Mouse (Mus musculus) layer of hippocampus, adult 9-10 months (tissue): ENCODE data around the gene Rasal1.

Experiments used
- DNase-seq: peaks from one replicate; pipeline ENCODE4 v3.0.0; 2022; ENCODE audit warnings: low spot score

Rasal1 gene

DNA sequence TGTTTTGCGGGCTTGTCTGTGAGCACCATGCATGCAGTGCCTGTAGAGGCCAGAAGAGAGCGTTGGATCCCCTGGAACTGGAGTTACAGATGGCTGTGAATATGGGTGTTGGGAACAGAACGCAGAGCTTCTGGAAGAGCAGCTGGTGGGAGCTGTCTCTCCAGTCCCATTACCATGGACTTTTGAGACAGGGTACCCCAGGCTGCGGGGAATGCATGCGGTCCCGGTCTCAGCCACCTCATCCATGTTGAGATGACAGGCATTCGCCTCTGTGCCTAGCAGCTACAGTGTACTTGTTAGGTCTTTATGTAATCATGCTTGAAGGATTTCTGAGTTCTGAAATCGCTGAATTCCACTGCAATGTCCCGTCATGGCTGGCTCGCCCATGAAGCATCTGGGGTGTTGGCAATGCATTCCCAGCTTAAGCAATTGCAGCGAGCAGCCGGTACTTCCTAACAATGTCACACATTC lies 7.7 kb downstream of the Rasal1 start:
- DNase-seq: no peak

DNA sequence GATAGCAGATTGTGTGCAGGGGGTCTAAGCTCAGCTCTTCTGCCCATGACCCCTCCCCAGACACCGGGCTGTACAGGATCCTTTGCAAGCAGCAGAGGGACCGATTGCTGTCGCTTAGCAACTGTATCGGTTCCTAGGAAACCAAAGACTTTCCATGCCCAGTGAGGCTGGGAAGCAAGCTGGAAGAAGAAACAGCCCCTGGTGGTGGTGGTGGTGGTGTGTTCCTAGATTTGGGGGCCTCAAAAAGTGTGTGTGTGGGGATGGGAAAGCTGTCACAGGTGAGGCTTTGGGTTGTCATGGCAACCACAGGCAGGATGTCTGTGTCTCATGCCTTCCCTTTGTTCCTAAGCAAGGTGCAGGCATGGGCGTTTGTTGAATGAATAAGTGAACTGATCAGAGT lies 12.2 kb downstream of the Rasal1 start:
- no peak for DNase-seq

DNA sequence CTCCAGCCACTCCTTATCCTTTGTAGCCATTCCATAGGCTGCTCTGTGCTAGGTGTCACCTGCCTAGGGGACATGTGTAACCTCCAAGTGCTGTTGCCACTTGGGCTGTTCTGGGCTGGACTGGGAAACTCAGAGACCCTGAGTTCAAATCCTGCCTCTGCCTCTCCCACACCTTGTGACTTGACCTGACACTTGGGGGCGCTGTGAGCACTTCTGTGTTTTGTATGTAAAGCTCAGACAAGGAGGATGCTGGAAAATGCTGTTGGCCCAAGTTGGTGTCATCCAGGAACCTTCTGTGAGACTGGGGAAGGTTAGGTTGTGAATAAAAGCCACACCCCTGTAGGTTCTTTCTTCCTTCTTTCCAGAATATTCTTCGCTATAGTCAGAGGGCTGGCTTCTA lies 16.3 kb downstream of the Rasal1 start:
- no peak for DNase-seq

DNA sequence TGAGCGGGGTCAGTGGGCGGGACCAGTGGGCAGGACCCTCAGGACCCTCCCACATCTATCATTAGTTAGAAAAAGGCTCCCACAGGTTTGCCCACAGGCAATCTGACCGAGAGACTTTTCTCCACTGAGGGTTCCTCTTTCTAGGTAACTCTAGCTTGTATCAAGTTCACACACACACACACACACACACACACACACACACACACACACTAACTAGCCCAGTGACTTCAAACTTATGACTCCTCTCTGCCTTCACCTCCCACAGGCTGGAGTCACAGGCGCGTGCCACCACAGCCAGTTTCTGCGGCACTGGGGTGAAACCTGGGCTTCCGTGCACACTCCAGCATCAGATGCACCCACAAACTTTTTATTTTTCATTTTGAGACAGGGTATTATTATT lies 20.1 kb downstream of the Rasal1 start:
- no peak for DNase-seq

DNA sequence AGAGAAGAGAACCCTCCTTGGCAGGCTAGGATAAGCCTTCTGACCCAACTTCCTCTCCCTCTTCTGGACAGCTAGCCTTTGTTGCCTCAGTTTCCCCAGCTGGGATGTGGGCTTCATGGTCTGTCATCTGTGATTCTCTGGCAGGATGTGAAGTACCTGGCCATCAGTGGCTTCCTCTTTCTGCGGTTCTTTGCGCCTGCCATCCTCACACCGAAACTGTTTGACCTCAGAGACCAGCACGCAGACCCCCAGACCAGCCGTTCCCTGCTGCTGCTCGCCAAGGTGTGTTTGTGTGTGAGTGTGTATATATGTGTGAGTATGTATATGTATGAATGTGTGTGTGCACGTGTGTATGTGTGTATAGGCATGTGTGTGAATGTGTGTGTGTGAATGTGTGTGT lies 21.5 kb downstream of the Rasal1 start:
- DNase-seq: no peak

DNA sequence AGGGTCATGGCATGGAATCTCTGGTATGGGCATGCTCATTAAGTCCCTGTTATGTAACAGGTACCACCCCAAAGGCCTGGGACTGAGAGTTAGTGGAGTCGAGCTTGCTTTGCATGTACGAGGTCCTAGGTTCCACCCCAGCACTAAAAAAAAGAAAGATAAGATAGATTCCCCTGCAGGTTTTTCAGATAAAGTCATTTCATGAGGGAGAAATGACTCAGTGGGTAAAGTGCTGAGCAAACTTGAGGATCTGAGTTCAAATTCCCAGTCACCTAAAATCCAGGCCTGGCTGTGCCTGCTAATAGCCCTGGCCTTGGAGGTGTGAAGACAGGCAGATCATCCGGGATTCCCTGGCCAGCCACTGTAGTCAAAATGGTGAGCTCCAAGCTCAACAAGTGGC lies 23.3 kb downstream of the Rasal1 start:
- no peak for DNase-seq

DNA sequence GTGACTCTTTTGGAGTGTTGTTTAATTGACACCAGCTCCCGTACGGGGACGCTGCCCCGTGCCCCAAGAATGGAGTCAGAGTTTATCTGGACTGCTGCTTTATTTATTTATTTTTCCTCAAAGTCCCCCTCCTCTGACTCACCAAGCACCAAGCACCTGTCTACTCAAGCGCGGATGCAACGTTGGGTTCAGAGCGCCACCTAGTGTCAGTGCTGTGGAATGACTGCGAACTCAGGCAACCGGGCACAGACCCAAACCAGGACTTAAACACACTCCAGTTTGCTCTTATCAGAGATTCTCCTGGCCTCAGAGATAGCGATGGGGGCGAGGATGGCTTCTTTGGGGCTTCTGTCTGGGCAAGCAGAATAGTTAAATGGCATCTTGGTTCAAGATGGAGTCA lies 25.0 kb downstream of the Rasal1 start:
- no peak for DNase-seq

DNA sequence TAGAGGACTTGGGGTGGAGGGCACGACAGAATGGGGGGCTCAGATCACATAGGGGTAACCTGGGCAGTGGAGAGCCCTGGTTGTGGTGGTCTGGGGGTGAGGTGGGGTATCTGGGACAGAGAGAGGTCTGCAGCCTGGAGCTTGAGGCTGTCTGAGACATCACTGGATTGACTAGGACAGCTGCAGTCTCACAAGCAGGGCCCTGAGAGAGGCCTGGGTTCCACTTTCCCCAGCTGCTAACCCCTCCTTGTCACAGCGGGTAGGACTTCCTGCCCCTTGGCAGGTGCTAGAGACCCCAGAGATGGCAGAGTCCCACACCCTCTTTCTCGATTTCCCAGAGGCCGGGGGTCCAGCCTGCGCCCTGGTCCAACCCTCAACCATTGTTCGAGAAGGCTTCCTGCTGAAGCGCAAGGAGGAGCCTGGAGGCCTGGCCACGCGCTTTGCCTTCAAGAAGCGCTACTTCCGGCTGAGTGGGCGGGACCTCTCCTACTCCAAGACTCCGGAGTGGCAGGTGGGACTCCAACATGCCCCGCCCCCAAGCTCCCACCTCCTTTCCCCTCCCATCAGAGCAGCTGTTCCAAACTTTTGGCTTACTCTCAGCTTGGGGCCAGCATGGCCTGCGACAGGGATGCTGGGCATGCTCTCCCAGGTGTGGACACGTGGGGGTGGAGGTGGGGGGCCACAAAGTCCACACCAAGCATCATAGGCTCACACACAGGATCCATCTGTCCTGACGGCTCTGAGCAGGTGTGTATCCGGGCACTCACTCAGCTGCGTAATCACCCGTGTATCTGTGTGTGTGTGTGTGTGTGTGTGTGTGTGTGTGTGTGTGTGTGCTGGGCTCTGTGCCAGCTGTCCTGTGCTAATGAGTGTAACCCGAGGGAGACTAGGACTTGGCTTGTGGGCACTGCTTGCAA lies 25.9 kb downstream of the Rasal1 start:
- no peak for DNase-seq

DNA sequence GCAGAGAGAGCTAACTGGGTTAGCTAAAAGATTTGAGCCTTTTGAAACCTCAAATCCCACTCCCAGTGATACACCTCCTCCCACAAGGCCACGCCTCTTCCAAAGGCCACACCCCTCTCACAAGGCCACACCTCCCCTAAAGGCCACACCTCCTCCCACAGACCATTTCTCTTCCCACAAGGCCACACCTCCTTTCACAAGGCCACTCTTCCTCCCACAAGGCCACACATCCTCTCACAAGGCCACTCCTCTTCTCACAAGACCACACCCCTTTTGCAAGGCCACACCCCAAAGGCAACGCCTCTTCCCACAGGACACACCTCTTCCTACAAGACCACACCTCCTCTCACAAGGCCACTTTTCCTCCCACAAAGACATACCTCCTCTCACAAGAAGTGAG lies 28.9 kb downstream of the Rasal1 start:
- no peak for DNase-seq

DNA sequence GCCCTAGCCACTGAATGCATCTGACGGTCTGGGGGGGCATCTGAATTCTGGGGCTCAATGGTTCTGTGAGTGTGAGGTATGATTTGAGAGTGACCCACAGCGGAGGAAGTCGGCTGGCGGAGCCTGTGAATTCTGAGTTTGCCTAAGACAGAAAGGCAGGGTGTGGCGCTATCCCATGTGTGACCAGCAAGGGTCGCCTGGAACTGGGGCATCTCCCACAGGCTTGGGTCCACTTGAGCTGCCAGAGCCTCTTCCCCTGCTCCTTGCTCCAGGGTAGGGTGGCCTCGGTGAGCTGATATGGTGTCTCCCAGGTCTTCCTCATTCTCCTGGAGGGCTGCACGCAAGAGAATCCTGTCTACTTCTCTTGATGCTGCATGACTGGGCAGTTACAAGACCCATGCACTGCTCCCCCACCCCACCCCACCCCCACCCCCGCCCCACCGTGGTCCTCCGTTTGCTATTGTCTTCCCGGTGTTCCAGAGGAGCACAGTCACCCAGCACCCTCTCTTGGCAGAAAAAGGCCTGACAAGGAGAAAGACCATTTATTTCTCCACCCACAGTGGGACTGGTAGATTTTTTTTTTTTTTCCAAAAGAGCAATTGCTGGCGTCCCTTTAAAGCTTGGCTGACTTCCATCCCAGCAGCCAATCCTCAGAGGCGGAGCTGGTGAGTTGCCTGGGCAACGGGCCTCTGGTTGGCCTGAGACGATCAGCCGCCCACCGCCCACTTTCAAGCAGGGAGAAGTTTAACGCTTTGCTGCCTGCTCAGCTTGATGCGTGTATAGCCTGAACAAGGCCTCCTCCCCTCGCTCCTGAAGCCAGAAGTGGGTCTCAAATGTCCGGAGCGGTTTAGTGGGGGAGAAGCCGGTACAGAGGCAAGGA lies 31.3 kb downstream of the Rasal1 start:
- DNase-seq: peak; percentile 77

DNA sequence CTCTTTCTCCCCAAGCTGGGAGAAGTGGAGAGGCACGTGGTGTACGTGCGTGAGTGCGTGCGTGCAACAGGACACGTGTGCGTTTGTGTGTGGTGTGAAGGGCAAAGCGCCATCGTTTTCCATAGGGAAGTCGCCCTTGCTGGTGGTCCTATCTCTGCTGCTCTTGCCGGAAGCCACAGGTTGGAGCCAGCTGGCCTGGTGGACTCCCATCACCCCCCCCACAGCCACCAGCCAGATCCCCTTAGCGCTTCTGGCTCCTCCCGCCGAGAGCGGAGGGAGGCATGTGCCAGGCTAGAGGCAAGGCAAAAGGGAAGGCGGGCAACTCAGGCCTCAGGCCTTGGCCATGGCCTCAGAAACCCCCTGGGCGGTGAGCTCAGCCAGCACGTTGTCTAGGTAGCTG lies 32.3 kb downstream of the Rasal1 start:
- no peak for DNase-seq

DNA sequence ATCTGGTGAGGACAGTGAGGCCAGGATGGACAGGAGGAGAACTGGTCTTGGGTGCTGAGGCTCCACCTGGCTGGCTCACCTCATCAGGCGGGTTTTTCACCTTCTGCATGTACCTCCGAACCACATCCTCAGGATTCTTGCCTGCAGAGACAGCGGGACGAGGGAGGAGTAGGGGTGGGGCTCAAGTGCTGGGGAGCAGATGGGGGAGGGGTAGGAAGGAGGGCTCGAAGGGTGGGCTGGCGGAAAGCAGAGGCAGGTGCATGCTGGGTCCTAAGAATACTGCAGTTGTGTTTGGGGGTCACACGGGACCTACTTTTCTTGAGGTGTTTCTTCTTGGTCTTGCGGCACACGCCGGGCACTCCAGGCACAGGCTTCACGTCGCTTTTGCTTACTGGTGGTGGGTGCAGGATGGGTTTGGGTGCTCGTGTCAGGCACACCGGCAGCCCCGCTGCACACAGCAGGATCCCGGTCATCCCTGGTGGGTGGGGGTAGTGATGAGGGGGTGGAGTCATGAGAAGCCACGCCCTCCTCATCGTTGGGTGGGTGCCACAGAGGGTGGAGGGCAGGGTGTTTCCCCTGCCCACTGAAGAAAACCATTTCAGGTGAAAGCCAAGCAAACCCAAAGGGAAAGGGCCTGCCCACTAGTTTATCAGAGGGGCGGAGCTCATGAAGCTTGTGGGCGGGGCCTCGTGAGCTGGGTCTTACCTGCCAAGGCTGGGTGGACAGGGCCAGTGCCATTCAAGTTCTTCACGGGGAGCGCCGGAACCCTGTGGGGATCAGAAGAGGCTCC lies 34.6 kb downstream of the Rasal1 start:
- DNase-seq: no peak

DNA sequence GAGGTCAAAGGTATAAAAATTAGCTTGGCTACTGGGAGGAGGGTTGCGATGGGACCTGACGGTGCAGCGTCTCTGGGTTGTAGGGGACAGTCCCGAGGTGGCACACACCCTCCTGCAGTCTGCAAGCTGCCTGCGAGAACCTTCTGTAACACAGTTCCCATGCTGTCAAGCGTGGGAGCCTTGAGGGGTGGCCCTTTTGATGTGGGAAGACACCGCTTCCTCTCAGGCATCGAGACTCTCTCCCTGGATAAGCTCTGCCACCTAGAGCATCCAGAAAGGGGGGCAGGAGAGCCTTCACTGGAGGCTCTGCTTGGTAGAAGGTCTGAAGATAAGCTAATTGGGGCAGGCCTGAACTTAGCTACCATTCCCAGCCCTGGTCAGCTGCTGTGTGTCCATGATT lies 37.1 kb downstream of the Rasal1 start:
- no peak for DNase-seq

DNA sequence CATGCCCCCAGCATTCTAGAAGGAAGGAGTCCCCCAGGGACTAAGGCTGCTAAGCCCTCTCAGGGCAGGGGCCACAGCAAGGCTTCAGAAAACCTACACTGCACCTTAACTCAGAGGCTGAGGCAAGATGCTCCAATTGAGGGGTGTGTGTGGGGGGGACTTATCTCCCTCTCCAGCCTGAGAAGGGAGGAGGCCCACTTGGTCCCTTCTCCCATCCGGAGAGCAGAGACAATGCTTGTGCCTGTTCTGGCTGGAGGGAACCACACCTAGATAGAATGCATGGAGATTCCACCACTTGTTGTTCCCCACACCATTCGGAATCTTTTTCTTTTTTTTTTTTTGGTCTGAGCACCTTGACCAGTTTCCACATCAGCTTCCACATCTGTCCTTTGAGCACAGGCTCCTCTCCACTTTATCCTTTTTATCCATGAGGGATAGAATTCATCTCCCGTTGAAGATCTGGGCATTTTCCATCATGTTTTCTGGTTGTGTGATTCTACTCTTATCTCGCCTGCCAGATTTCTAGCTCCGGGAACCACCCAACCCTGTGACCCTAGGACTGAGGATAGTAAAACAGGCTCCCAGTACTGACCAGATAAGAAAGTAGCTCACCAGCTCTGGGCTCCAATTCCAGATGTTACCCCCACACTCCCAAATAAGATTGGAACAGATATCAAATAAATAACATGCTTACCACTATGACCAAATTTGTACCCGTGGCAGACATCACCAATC lies 38.3 kb downstream of the Rasal1 start:
- no peak for DNase-seq

DNA sequence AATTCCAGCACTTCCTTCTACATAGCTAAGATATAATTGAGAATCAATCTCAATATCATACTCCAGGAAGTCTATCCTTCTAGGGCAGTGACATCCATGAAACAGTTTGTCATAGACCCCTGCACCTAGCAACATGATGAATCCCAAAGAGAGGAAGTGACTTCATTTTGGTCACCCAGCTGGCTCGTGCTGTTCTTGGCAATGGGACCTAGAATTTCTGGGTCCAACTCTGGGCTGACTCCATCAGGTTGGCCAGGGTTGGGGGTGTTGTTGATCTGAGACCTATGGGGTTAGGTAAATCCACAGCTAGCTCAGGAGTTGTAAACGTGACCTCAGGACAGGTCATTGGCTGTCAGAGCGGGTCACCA lies 38.9 kb downstream of the Rasal1 start:
- DNase-seq: no peak

DNA sequence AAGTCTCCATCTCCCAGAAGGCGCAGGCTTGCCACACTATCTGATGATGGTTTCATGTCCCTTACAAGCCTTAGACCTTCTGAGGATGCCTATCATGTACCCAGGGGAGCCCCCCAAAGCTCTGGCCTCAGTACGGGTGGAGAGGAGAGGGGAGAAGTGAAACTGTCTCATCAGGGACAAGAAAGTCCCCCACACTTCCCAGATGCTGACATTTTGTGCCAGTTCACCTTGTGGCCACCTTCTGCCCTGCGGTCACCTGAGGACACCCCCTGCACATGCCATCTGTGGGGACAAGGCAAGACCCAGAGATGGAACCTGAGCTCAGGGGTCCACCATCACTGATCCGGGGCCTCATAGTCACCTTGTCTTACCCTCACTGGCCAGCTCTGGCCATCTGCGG lies 39.3 kb downstream of the Rasal1 start:
- DNase-seq: no peak

DNA sequence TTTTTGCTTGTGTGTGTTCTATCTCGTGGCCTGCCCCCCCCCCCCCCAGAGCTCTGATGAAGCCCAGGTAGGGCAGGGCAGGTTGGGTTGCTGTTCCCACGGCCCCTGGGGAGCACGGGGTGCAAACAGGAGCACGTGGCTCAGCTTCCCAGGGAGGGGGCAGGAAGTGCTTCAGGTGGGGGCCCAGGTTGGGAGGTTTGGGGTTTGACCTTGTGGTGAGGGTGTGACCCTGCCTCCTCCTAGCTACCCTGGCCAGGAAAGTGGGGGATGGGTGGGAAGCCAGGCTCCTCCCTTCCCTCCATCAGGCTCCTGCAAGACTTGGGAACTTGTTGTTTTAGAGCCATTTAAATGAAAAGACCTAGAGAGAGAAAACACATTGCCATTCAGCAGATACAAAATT lies 39.8 kb downstream of the Rasal1 start:
- no peak for DNase-seq

DNA sequence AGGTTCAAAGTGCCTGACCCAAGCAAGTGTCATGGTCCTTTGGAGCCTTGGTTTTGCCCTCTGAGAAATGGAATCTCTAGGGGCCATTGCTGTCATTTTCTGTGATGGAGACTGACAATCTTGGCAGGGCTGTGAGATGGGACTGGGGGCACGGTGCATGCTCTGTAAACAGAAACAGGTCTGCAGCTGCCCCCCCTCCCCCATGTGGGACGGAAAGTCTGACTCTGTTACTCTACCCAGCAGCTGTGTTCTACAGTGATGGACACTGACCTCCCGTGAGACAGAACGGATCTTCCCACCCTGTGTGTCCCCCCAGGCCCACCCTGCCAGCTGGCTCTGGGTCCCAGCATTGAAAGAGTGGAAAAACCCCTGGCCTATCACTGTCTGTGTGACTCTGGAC lies 41.8 kb downstream of the Rasal1 start:
- no peak for DNase-seq

DNA sequence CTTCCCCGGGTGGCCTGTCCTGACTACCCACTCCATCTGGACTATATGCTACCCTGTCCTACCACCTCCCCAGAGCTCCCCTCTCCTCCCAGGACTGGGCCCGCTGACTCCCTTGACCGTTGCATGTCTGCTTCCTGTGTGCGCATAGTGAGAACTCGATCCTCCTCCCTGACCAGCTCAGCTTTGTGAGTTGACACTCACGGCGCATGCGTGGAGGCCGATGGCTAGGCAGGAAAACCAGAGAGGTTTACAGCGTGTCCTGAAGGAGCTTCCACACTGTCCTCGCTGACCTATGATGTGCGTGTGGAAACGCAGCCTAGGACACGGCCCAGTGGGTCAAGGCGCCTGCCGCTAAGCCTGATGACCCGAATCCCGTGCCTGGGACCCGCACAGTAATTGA lies 43.4 kb downstream of the Rasal1 start:
- no peak for DNase-seq

DNA sequence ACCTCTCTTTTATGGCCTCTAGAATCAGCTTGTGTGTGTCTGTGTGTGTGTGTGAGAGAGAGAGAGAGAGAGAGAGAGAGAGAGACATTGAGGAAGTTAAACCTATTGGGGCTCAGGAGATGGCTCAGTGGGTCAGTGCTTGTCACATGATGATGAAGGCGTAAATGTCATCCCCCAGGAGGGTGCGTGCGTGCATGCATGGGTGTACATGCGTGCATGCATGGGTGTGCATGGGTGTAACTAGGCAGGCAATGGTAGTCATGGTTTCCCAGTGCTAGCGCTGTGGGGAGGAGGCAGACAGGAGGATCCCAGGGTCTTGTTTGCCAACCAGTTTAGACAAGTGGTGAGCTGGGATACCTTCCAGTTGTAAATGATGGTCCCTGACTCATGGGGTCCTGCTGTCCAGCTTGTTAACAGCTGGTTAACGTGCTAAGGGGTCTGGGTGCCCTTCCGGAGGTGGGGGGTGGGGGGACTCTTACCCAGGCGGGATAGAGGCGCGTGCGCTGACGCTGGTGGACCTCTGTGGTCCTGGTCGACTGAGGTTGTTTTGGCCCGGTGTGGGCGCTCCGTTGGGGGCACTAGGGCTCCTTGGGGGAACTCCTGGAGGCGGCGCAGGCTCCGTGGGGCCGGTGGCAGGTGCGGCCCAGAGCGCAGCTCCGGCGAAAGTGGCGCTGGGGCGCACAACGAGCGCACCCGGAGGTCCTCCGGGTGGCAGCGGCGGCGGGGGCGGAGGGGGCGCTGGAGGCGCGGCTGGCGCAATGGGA lies 45.5 kb downstream of the Rasal1 start:
- DNase-seq: no peak

DNA sequence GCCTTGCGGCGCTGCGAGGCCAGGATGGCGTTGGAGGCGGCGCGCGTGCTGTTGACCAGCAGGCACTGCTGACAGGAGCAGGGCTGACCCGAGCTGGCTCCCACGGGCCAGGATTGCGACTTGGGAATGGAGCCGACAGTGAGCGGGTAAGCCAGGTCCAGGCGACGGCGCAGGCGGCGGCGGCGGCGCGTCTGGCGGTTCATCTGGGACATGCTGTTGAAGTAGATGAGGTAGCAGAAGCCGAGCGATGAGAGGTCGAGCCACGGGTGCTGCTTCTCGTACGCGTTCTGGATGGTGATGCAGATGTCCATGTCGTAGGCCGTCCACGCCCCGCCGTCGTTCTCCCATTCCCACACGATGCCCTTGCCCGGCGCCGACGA lies 46.1 kb downstream of the Rasal1 start:
- DNase-seq: no peak
